Mouse (Mus musculus) stomach, embryonic 14.5 days (tissue): Measurements from ENCODE around the gene Adamts4. TPM values are rescaled to one million over a fixed set of nuclear protein-coding genes. Genes with fewer than 3 reads are reported as not detected.

Experiments
- ATAC-seq: fragments of 200-750 bp; cut with Nextera tagmentation; 2 replicates; pipeline ENCODE4 v1.8.0; 2017; ENCODE audit warnings: low read depth, moderate TSS enrichment; ENCODE audit not compliant: insufficient number of reproducible peaks, insufficient read depth, low FRiP score
- H3K27ac ChIP-seq: fragments of 300-500 bp; sonication (generic); 2 replicates; pipeline ENCODE4 v1.5.1; 2014; ENCODE audit warnings: mild to moderate bottlenecking, low read length, moderate library complexity, mixed read lengths
- H3K27me3 ChIP-seq: fragments of 300-500 bp; sonication (generic); 2 replicates; pipeline ENCODE4 v1.6.1; 2014; ENCODE audit warnings: low read length, control low read depth, mixed read lengths; ENCODE audit not compliant: control insufficient read depth, insufficient read depth
- H3K36me3 ChIP-seq: fragments of 300-500 bp; sonication (generic); 2 replicates; pipeline ENCODE4 v1.6.1; 2014; ENCODE audit warnings: mild to moderate bottlenecking, control low read depth, low read length, moderate library complexity, mixed read lengths; ENCODE audit not compliant: control insufficient read depth, insufficient read depth
- H3K4me1 ChIP-seq: fragments of 300-500 bp; sonication (generic); 2 replicates; pipeline ENCODE4 v1.6.1; 2014; ENCODE audit warnings: low read length, control low read depth, mixed read lengths; ENCODE audit not compliant: control insufficient read depth, insufficient read depth
- H3K4me2 ChIP-seq: fragments of 300-500 bp; sonication (generic); replicated peaks from 2 replicates; pipeline ENCODE4 v1.6.1; 2014; ENCODE audit warnings: low read depth, low read length, control low read depth
- H3K4me3 ChIP-seq: fragments of 300-500 bp; sonication (generic); 2 replicates; pipeline ENCODE4 v1.5.1; 2014; ENCODE audit warnings: low read depth, low read length, control low read depth
- H3K9ac ChIP-seq: fragments of 300-500 bp; sonication (generic); replicated peaks from 2 replicates; pipeline ENCODE4 v1.6.1; 2014; ENCODE audit warnings: low read depth, mild to moderate bottlenecking, control low read depth, low read length, moderate library complexity, mixed read lengths
- H3K9me3 ChIP-seq: fragments of 300-500 bp; sonication (generic); 2 replicates; pipeline ENCODE4 v1.6.1; 2016; ENCODE audit warnings: low read depth, low read length, control low read depth; ENCODE audit not compliant: control insufficient read depth
- WGBS: fragments of 180-500 bp; shearing (Covaris S2); extraction: QIAGEN DNeasy Blood & Tissue Kit; methylation state at CpG from one replicate; pipeline ENCODE4 v1.1.7; 2014; 5-methylcytosine and 5-hydroxymethylcytosine counted together
- polyA plus RNA-seq: library from polyadenylated mRNA; unstranded; fragments of >200 nt; fragmentation: Nextera tagmentation; extraction: Ambion mirVana; gene quantifications from 2 replicates; pipeline ENCODE4 v1.2.1, GENCODE M21; 2014

The Adamts4 gene
- polyA plus RNA-seq, 1 experiment from 2014 or later = 5.3 TPM

GRCm38 (mm10) chr1:171265971-171266744, 15.9 kb downstream of the Adamts4 start:
- Histone ChIP-seq H3K4me1 (peaks cover 12% of the 10 kb centered on the region), H3K4me2 (no peak overlapping the region), H3K27me3 (no peaks in the 10 kb centered on the region), H3K4me3 (no peak overlapping the region), H3K27ac (no peak overlapping the region), H3K36me3 (no peaks in the 10 kb centered on the region), H3K9ac (no peak overlapping the region), H3K9me3 (no peaks in the 10 kb centered on the region)
- ATAC-seq = no peak
- WGBS = 66% methylated on average over 4 of the region's 4 CpGs

DNA sequence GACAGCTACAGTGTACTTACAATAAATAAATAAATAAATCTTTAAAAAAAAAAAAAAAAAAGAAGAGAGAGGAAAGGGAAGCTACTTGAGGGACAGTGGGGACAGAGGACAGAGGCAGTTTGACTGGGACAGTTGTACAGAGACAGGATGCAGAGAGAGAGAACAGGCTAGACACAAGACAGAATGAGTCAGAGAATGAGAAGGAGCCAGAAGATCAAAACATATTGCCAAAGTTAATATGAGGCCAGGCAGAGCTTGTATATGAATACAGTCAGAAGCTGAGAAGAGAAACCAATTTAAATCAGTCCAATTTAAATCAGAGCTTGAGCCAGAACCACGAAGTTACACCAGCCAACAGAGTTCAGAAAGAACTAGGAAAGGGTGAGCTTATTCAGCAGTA, 18.1 kb downstream of the Adamts4 start:
- H3K4me1 ChIP-seq = peaks cover 12% of the 10 kb centered on the region
- WGBS = 63% methylated on average over 1 of the region's 1 CpGs
- H3K4me3 ChIP-seq = no peak overlapping the region
- H3K27ac ChIP-seq = no peak overlapping the region
- H3K4me2 ChIP-seq = no peak overlapping the region
- H3K36me3 ChIP-seq = peaks cover 3% of the 10 kb centered on the region; the same call in 1 of the 2 replicates
- no peak for ATAC-seq
- no peaks in the 10 kb centered on the region for H3K9me3 ChIP-seq
- no peak overlapping the region for H3K9ac ChIP-seq
- no peaks in the 10 kb centered on the region for H3K27me3 ChIP-seq

DNA sequence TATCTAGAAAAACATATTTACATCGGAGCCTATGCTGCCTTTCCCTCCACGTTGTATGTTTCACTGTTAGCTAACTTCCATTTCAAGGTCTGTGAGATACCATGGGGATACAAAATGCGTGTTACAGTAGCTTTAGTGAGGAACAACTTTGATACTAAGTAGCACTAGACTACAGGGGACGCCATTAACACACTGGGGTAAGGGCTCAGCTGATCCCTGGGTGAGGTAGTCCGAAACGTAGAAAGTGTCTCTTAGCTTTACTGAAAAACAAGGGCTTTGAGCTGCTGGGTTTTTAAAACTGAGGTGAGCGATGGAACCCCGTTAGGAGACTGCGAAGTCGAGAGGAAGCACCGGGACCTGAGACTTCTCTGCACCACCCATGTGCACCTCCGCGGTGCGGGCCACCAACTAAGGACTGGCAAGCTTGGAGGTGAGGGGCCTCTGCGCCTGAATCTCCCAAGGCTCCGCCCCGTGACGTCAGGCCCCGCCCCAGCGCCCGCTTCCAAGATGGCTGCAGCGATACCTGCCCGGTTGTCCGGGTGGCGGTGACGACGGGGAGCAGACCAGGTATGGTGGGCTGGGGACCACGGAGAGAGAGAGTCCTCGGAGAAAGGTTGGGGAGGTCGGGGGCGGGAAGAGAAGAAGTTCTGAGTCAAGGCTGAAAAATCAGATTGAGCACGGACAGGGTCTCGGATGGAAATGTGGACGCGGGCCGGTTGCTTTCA, 19.8 kb downstream of the Adamts4 start, which contains the start of gene B4galt3:
Gene B4galt3 (plus strand): TSS at position 481 of the 725 bp plus-strand sequence.
- peak within 1 kb of the TSS; percentile 74; the same call in 1 of the 2 replicates for H3K27ac ChIP-seq
- H3K9ac ChIP-seq = peak within 1 kb of the TSS; percentile 66
- peak within 1 kb of the TSS; percentile 70 for H3K4me3 ChIP-seq
- peak within 1 kb of the TSS; percentile 85 for H3K4me2 ChIP-seq
- peak; percentile 93 for ATAC-seq
- H3K27me3 ChIP-seq = no peaks in the 10 kb centered on the region
- peaks cover 12% of the 10 kb centered on the region for H3K4me1 ChIP-seq
- 3% methylated on average over 36 of the region's 36 CpGs for WGBS
- H3K9me3 ChIP-seq = no peaks in the 10 kb centered on the region
- H3K36me3 ChIP-seq = peaks cover 19% of the 10 kb centered on the region

DNA sequence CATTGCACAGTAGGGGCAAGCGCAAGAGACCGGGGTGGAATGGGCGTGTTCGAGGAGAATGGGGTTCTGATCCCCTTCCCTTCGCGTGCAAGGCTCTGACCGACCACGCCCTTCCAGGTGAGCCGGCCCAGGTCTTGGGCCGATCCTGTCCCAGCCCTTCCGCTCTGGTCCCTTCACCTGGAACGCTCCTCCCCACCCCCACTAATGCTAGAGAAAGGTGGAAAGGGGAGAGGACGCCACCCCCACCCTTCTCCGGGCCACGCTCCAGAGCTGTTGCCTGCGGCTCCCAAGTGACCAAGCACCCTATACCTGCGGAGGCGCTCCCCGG, 20.3 kb downstream of the Adamts4 start:
- ATAC-seq = peak; percentile 87
- under 1% methylated on average over 19 of the region's 19 CpGs for WGBS
- H3K4me1 ChIP-seq = peaks cover 12% of the 10 kb centered on the region
- H3K9ac ChIP-seq = peak overlapping the region; percentile 66
- peak overlapping the region; percentile 70 for H3K4me3 ChIP-seq
- peak overlapping the region; percentile 85 for H3K4me2 ChIP-seq
- peak overlapping the region; percentile 74; the same call in 1 of the 2 replicates for H3K27ac ChIP-seq
- H3K27me3 ChIP-seq = no peaks in the 10 kb centered on the region
- no peaks in the 10 kb centered on the region for H3K9me3 ChIP-seq
- peaks cover 24% of the 10 kb centered on the region for H3K36me3 ChIP-seq

DNA sequence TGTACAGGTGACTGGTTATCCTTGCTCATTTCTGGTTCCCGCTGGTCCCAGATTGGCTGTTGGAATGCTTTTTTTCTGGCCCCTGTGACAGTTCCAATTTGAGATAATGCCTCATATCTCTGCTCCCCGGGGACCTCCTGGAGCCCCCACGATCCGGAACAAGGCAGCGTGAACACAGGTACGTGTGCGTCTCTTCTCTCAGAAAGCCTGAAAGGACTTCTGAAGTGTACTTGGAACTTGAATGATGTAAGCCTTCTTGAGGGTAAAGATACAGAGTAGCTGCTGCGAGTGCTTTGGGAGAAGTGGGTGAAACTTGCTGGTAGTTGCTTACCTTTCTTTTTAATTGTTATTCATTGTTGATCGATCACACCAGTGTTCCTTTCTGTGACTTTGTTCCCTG, 21.0 kb downstream of the Adamts4 start:
- Histone ChIP-seq H3K4me1 (peaks cover 12% of the 10 kb centered on the region), H3K9me3 (no peaks in the 10 kb centered on the region), H3K27ac (no peak overlapping the region; the same call in 1 of the 2 replicates), H3K27me3 (no peaks in the 10 kb centered on the region), H3K4me3 (peak overlapping the region; percentile 70), H3K4me2 (peak overlapping the region; percentile 85), H3K9ac (peak overlapping the region; percentile 66; the same call in 1 of the 2 replicates), H3K36me3 (peaks cover 30% of the 10 kb centered on the region)
- WGBS = 38% methylated on average over 9 of the region's 9 CpGs
- ATAC-seq = no peak

DNA sequence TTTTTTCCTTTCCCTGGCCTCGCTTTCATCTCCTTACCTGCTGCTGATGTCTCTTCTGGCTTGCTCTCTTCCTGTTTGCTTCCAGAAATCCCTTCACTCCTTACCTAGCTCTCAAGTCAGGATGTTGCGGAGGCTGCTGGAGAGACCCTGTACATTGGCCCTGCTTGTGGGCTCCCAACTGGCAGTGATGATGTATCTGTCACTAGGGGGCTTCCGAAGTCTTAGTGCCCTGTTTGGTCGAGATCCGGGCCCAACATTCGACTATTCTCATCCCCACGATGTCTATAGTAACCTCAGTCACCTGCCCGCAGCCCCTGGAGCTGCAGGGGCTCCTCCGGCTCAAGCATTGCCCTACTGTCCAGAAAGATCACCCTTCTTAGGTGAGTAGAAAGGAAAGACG, 21.4 kb downstream of the Adamts4 start:
- H3K36me3 ChIP-seq = peaks cover 34% of the 10 kb centered on the region
- WGBS = 66% methylated on average over 10 of the region's 10 CpGs
- H3K4me2 ChIP-seq = peak overlapping the region; percentile 85
- ATAC-seq = no peak
- H3K4me3 ChIP-seq = peak overlapping the region; percentile 70; the same call in 1 of the 2 replicates
- H3K27ac ChIP-seq = no peak overlapping the region
- H3K27me3 ChIP-seq = no peaks in the 10 kb centered on the region
- H3K9ac ChIP-seq = no peak overlapping the region
- H3K4me1 ChIP-seq = peaks cover 12% of the 10 kb centered on the region
- H3K9me3 ChIP-seq = no peaks in the 10 kb centered on the region

GRCm38 (mm10) chr1:171272086-171272485, 21.9 kb downstream of the Adamts4 start:
- Histone ChIP-seq H3K9me3 (no peaks in the 10 kb centered on the region), H3K4me1 (peaks cover 12% of the 10 kb centered on the region), H3K9ac (no peak overlapping the region), H3K36me3 (peaks cover 39% of the 10 kb centered on the region), H3K4me3 (no peak overlapping the region), H3K27ac (no peak overlapping the region), H3K27me3 (no peaks in the 10 kb centered on the region), H3K4me2 (peak overlapping the region; percentile 85; the same call in 1 of the 2 replicates)
- WGBS = 88% methylated on average over 3 of the region's 3 CpGs
- ATAC-seq = no peak

DNA sequence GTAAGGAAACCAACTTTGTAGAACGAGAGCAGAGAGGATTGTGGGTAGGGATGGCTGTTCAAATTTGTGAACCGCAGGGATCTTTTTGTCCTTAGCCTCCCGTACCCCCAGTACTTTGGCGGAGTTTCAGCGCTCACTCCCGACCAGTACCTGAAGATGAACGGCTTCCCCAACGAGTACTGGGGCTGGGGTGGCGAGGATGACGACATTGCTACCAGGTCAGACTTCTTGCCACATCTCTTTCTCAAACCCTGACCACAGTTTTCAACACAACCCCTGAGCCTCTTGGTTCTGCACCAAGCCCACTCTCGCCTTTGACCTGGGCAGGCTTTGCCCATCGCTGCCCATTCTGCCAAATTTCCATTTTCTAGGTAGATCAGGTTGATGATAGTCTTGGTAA, 23.9 kb downstream of the Adamts4 start:
- Histone ChIP-seq H3K4me3 (no peak overlapping the region), H3K4me2 (no peak overlapping the region), H3K9me3 (no peaks in the 10 kb centered on the region), H3K27me3 (no peaks in the 10 kb centered on the region), H3K36me3 (peaks cover 56% of the 10 kb centered on the region), H3K9ac (no peak overlapping the region), H3K27ac (no peak overlapping the region), H3K4me1 (peaks cover 12% of the 10 kb centered on the region)
- ATAC-seq = no peak
- 90% methylated on average over 12 of the region's 12 CpGs for WGBS
